Mouse (Mus musculus): ENCODE data around the gene Tcaf2. TPM values are rescaled to one million over a fixed set of nuclear protein-coding genes. Genes with fewer than 3 reads are reported as not detected.

Tcaf2 gene
- total RNA-seq (2012; rRNA removed), result not detected in 2 replicates
- not detected for polyA plus RNA-seq (2012; ENCODE audit: insufficient read depth in 1 of 2, insufficient read length in 2 of 2, low read depth in 1 of 2, low replicate concordance in 2 of 2, missing spikeins in 1 of 2)

DNA sequence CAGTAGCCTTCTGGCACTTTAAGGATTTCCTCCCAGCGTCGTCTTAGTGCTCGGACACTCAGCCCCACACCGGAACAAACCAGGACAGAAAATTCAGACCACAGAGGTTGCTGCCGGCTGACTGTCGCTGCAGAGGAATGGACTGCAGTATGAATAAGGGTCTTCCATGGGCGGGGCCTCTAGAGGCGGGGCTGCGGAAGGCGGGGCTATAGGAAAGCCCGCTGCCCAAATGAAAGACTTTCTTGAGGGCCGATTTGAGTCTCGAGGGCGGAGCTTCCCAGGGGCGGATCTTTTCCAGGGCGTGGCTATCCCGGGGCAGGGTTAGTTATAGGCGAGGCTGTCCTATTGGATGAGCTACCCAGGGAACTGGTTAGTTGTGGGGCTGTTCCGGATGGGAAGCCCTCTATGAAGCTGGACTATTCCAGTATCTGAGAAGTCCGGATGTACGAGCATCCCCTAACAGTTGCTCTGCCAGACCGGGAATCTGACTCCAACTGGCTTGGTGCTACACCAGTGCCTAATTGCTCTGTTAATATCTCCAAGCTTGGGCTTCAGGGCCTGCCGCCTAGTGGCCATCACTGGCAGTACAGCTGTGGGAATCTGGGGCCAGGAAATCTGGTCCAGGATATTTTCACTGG is at the start of gene Tcaf2:
Gene Tcaf2 (minus strand): TSS at position 343 of the 638 bp plus-strand sequence.
- no peaks in the 10 kb centered on the region for H3K4me1 ChIP-seq (ENCODE audit: control insufficient read depth in 1 of 2, insufficient read depth in 2 of 2, low read length in 2 of 2)
- H3K79me2 ChIP-seq (ENCODE audit: control insufficient read depth, insufficient read depth, low read length, poor library complexity), result no peaks in the 10 kb centered on the region
- no peak within 1 kb of the TSS for H3K9ac ChIP-seq (ENCODE audit: control insufficient read depth, low read depth, low read length, poor library complexity, severe bottlenecking)
- no peaks in the 10 kb centered on the region for H3K9me3 ChIP-seq (replicated peaks; ENCODE audit: insufficient read depth, low read length)
- no peaks in the 10 kb centered on the region for H3K27me3 ChIP-seq (ENCODE audit: control insufficient read depth in 1 of 2, insufficient read depth in 2 of 2, low read length in 2 of 2)
- peak; percentile 19 for DNase-seq (ENCODE audit: low read depth, low spot score)
- no peak for TF ChIP-seq ZNF384 (IDR thresholded peaks at IDR 0.05; ENCODE audit: low read depth, low read length)
- TF ChIP-seq CTCF (IDR thresholded peaks at IDR 0.05 in 2 of 3, conservative IDR thresholded peaks at IDR 0.05 in 1 of 3; ENCODE audit: control insufficient read depth in 1 of 3, insufficient read depth in 1 of 3, low read depth in 2 of 3, low read length in 3 of 3, poor library complexity in 1 of 3, severe bottlenecking in 1 of 3), result peak; percentile 46 to 70 (median 63)
- no peak for TF ChIP-seq UBTF (IDR thresholded peaks at IDR 0.05; ENCODE audit: borderline replicate concordance, insufficient read depth, low read depth, low read length)
- TF ChIP-seq MAX (IDR thresholded peaks at IDR 0.05; ENCODE audit: low read length), result no peak
- TF ChIP-seq RAD21 (IDR thresholded peaks at IDR 0.05; ENCODE audit: low read depth, low read length), result peak; percentile 16
- TF ChIP-seq MYB (IDR thresholded peaks at IDR 0.05; ENCODE audit: low read depth, low read length), result no peak
- no peak for TF ChIP-seq TCF12 (IDR thresholded peaks at IDR 0.05; ENCODE audit: low read depth, low read length)
- TF ChIP-seq TBP (IDR thresholded peaks at IDR 0.05; ENCODE audit: low read depth, low read length), result no peak
- peak; percentile 30 for TF ChIP-seq SMC3 (IDR thresholded peaks at IDR 0.05; ENCODE audit: low read depth, low read length)
- no peak for TF ChIP-seq HCFC1 (IDR thresholded peaks at IDR 0.05; ENCODE audit: low read depth, low read length)
- no peak within 1 kb of the TSS for H3K4me3 ChIP-seq (ENCODE audit: control insufficient read depth in 1 of 2, insufficient read depth in 1 of 2, low read depth in 2 of 2, low read length in 2 of 2)
- H3K27ac ChIP-seq (ENCODE audit: control insufficient read depth, low read depth, low read length), result no peak within 1 kb of the TSS
- no peaks in the 10 kb centered on the region for H3K36me3 ChIP-seq (ENCODE audit: control insufficient read depth in 1 of 2, insufficient read depth in 2 of 2, low read length in 2 of 2)

DNA sequence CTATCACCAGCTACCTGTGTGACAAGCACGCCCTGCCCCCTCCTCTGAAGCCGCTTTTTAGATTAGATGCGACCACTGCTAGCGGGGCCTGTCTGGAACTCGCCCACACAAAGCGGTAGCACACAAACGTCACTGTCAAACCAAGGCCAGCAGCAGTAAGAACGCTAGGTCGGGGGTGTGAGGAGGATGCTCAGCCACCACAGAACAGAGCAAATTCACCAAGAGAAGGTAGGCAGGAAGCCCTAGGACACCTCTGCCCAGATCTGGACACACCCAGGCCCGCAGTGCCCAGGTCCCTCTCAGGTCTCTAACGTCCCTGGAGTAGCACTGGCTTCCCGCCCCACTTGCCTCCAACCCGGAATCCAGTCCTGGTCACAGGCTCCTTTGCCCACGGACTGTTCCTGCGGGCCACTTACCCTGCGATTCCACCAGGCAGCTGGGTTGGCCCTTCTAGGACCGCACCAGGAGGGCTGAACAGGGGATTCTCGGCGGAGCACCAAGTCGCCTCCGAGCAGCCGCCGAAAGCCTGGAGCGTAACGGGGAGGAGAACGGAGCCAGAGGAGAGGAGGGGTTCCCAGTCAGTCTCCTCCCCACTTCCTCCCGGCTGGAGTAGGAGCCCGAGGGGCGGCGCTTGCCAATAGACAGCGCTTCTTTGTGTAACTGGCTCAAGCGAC is 47.6 kb upstream of the Tcaf2 start:
- Histone ChIP-seq H3K4me1 (ENCODE audit: control insufficient read depth in 1 of 2, insufficient read depth in 2 of 2, low read length in 2 of 2) (no peaks in the 10 kb centered on the region), H3K79me2 (ENCODE audit: control insufficient read depth, insufficient read depth, low read length, poor library complexity) (no peaks in the 10 kb centered on the region), H3K27ac (ENCODE audit: control insufficient read depth, low read depth, low read length) (no peak overlapping the region), H3K9me3 (replicated peaks; ENCODE audit: insufficient read depth, low read length) (no peaks in the 10 kb centered on the region), H3K4me3 (ENCODE audit: control insufficient read depth in 1 of 2, insufficient read depth in 1 of 2, low read depth in 2 of 2, low read length in 2 of 2) (no peak overlapping the region), H3K27me3 (ENCODE audit: control insufficient read depth in 1 of 2, insufficient read depth in 2 of 2, low read length in 2 of 2) (no peaks in the 10 kb centered on the region; a peak in 1 of 4 replicates), H3K9ac (ENCODE audit: control insufficient read depth, low read depth, low read length, poor library complexity, severe bottlenecking) (no peak overlapping the region), H3K36me3 (ENCODE audit: control insufficient read depth in 1 of 2, insufficient read depth in 2 of 2, low read length in 2 of 2) (no peaks in the 10 kb centered on the region)
- TF ChIP-seq RCOR1 (IDR thresholded peaks at IDR 0.05; ENCODE audit: low read depth, low read length), result no peak
- TF ChIP-seq MYB (IDR thresholded peaks at IDR 0.05; ENCODE audit: low read depth, low read length), result no peak
- no peak for TF ChIP-seq KAT2A (conservative IDR thresholded peaks at IDR 0.05; ENCODE audit: low read depth, low read length)
- TF ChIP-seq TCF12 (IDR thresholded peaks at IDR 0.05; ENCODE audit: low read depth, low read length), result no peak
- TF ChIP-seq BHLHE40 (IDR thresholded peaks at IDR 0.05; ENCODE audit: borderline replicate concordance, low read depth, low read length), result no peak
- no peak for TF ChIP-seq MYC (IDR thresholded peaks at IDR 0.05; ENCODE audit: low read depth, low read length)
- no peak for TF ChIP-seq USF1 (IDR thresholded peaks at IDR 0.05; ENCODE audit: low read depth, low read length)
- TF ChIP-seq EP300 (IDR thresholded peaks at IDR 0.05; ENCODE audit: low read depth in 1 of 2, low read length in 2 of 2), result no peak
- TF ChIP-seq MAFK (IDR thresholded peaks at IDR 0.05; ENCODE audit: borderline replicate concordance, low read depth, low read length), result no peak
- no peak for TF ChIP-seq MXI1 (IDR thresholded peaks at IDR 0.05; ENCODE audit: low read depth, low read length)
- no peak for TF ChIP-seq NRF1 (IDR thresholded peaks at IDR 0.05; ENCODE audit: insufficient read depth, low read depth, low read length, poor library complexity, severe bottlenecking)
- TF ChIP-seq SIN3A (IDR thresholded peaks at IDR 0.05; ENCODE audit: low read length), result no peak
- TF ChIP-seq NELFE (IDR thresholded peaks at IDR 0.05; ENCODE audit: low read depth, low read length), result no peak
- TF ChIP-seq POLR2AphosphoS5 (IDR thresholded peaks at IDR 0.05; ENCODE audit: borderline replicate concordance, low read depth, low read length), result no peak
- DNase-seq (ENCODE audit: low read depth, low spot score), result no peak
